In the genomic region with DNA sequence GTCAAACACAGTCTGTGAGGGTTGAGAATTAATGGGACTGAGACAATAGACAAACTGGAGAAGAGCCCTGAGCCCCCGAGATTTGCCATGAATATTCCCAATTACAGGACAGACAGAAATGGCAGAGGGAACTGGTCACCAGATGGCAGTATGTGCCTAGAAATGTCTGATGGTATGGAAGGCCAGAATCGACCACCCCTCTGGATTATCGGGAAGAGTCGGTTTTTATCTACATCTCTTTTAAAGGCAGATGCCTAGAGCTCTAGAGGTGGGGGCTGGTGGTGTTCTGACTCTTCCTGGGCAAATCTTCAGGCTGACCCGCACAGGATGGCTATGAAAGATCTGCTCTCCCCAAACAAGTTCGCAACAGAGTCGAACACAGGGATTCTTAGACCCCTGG, we compare ENCODE assay signal across 8 mouse cellular contexts. TPM values are rescaled to one million over a fixed set of nuclear protein-coding genes. Genes with fewer than 3 reads are reported as not detected.
A peak's percentile ranks its signal among the peaks of the same experiment; 100 is the strongest.
DNase-seq lines count a peak whose midpoint lies in the region; ATAC-seq and TF ChIP-seq lines count a peak whose summit lies in the region.

No protein-coding gene starts in this region.

- no peaks in the 10 kb centered on the region for H3K27me3 ChIP-seq in kidney, postnatal 0 days (ENCODE audit: insufficient read depth, low read length)
- H3K27me3 ChIP-seq in MEL (ENCODE audit: control insufficient read depth in 1 of 2, insufficient read depth in 2 of 2, low read length in 2 of 2): no peaks in the 10 kb centered on the region; a peak in 1 of 4 replicates
- H3K27me3 ChIP-seq in hindbrain, embryonic 15.5 days: no peaks in the 10 kb centered on the region
- no peaks in the 10 kb centered on the region for H3K27me3 ChIP-seq in neural tube, embryonic 11.5 days (ENCODE audit: control insufficient read depth, insufficient read depth, low read length)

- H3K9me3 ChIP-seq in kidney, postnatal 0 days (replicated peaks; ENCODE audit: low read length): no peaks in the 10 kb centered on the region
- H3K9me3 ChIP-seq in MEL (replicated peaks; ENCODE audit: insufficient read depth, low read length): no peaks in the 10 kb centered on the region
- H3K9me3 ChIP-seq in hindbrain, embryonic 15.5 days: no peaks in the 10 kb centered on the region
- no peaks in the 10 kb centered on the region for H3K9me3 ChIP-seq in neural tube, embryonic 11.5 days (ENCODE audit: control insufficient read depth, low read length)

- no peaks in the 10 kb centered on the region for H3K4me1 ChIP-seq in kidney, postnatal 0 days (replicated peaks; ENCODE audit: insufficient read depth, low read length)
- H3K4me1 ChIP-seq in MEL (ENCODE audit: control insufficient read depth in 1 of 2, insufficient read depth in 2 of 2, low read length in 2 of 2): no peaks in the 10 kb centered on the region
- 0 out of 2 replicates have a peak, but pooled peaks cover 5% of the 10 kb centered on the region for H3K4me1 ChIP-seq in hindbrain, embryonic 15.5 days (replicated peaks)
- no peaks in the 10 kb centered on the region for H3K4me1 ChIP-seq in neural tube, embryonic 11.5 days (ENCODE audit: control insufficient read depth, insufficient read depth, low read length)

- TF ChIP-seq RAD21 in MEL (IDR thresholded peaks at IDR 0.05; ENCODE audit: low read depth, low read length): peak; percentile 50

- TF ChIP-seq EP300 in MEL (IDR thresholded peaks at IDR 0.05; ENCODE audit: low read depth in 1 of 2, low read length in 2 of 2): no peak

- no peak overlapping the region for H3K4me2 ChIP-seq in kidney, postnatal 0 days (ENCODE audit: low read length)
- peak overlapping the region; percentile 27; the same call in 1 of the 2 replicates for H3K4me2 ChIP-seq in hindbrain, embryonic 15.5 days
- H3K4me2 ChIP-seq in neural tube, embryonic 11.5 days (ENCODE audit: low read depth): no peak overlapping the region

- H3K79me2 ChIP-seq in MEL (ENCODE audit: control insufficient read depth, insufficient read depth, low read length, poor library complexity): no peaks in the 10 kb centered on the region

- H3K9ac ChIP-seq in kidney, postnatal 0 days (ENCODE audit: low read depth, low read length): no peak overlapping the region
- H3K9ac ChIP-seq in MEL (ENCODE audit: control insufficient read depth, low read depth, low read length, poor library complexity, severe bottlenecking): no peak overlapping the region
- H3K9ac ChIP-seq in hindbrain, embryonic 15.5 days: no peak overlapping the region
- no peak overlapping the region for H3K9ac ChIP-seq in neural tube, embryonic 11.5 days (ENCODE audit: low read length)

- no peak for TF ChIP-seq POLR2A in MEL (IDR thresholded peaks at IDR 0.05; ENCODE audit: control insufficient read depth in 1 of 2, insufficient read depth in 1 of 2, low read depth in 1 of 2, low read length in 2 of 2, poor library complexity in 1 of 2)

- H3K4me3 ChIP-seq in kidney, postnatal 0 days (replicated peaks; ENCODE audit: low read depth, low read length): no peak overlapping the region
- H3K4me3 ChIP-seq in MEL (ENCODE audit: control insufficient read depth in 1 of 2, insufficient read depth in 1 of 2, low read depth in 2 of 2, low read length in 2 of 2): no peak overlapping the region
- H3K4me3 ChIP-seq in hindbrain, embryonic 15.5 days: no peak overlapping the region
- H3K4me3 ChIP-seq in neural tube, embryonic 11.5 days (ENCODE audit: low read depth, low read length): no peak overlapping the region

- H3K27ac ChIP-seq in kidney, postnatal 0 days: no peak overlapping the region
- no peak overlapping the region for H3K27ac ChIP-seq in MEL (ENCODE audit: control insufficient read depth, low read depth, low read length)
- no peak overlapping the region for H3K27ac ChIP-seq in hindbrain, embryonic 15.5 days (replicated peaks)
- H3K27ac ChIP-seq in neural tube, embryonic 11.5 days (ENCODE audit: low read depth, low read length): no peak overlapping the region

- TF ChIP-seq CTCF in kidney, postnatal 0 days (IDR thresholded peaks at IDR 0.05; ENCODE audit: low read depth): peak; percentile 81
- TF ChIP-seq CTCF in MEL (IDR thresholded peaks at IDR 0.05 in 2 of 3, conservative IDR thresholded peaks at IDR 0.05 in 1 of 3; ENCODE audit: control insufficient read depth in 1 of 3, insufficient read depth in 1 of 3, low read depth in 2 of 3, low read length in 3 of 3, poor library complexity in 1 of 3, severe bottlenecking in 1 of 3): peak; percentile 18 to 44 (median 28); a peak in 5 of 6 replicates

- no peak for ATAC-seq in kidney, postnatal 0 days (replicated peaks; ENCODE audit: low FRiP score, low read depth)
- ATAC-seq in hindbrain, embryonic 15.5 days (ENCODE audit: low FRiP score, low read depth): peak; percentile 55; the same call in 1 of the 2 replicates
- peak; percentile 61 for ATAC-seq in neural tube, embryonic 11.5 days (ENCODE audit: insufficient read depth, low FRiP score, low TSS enrichment)
- no peak for ATAC-seq in monocyte, adult 5-6 weeks (replicated peaks; ENCODE audit: insufficient number of reproducible peaks, low FRiP score, low TSS enrichment, poor library complexity, severe bottlenecking)

- no peaks in the 10 kb centered on the region for H3K36me3 ChIP-seq in kidney, postnatal 0 days (ENCODE audit: insufficient read depth, low read length)
- no peaks in the 10 kb centered on the region for H3K36me3 ChIP-seq in MEL (ENCODE audit: control insufficient read depth in 1 of 2, insufficient read depth in 2 of 2, low read length in 2 of 2)
- H3K36me3 ChIP-seq in hindbrain, embryonic 15.5 days: no peaks in the 10 kb centered on the region
- no peaks in the 10 kb centered on the region for H3K36me3 ChIP-seq in neural tube, embryonic 11.5 days (ENCODE audit: control insufficient read depth, insufficient read depth, low read length)

- WGBS in kidney, postnatal 0 days: 31% methylated on average over 7 of the region's 7 CpGs
- WGBS in hindbrain, embryonic 15.5 days: 16% methylated on average over 7 of the region's 7 CpGs
- WGBS in neural tube, embryonic 11.5 days: 26% methylated on average over 7 of the region's 7 CpGs

- DNase-seq in kidney, postnatal 0 days (ENCODE audit: low spot score): peak; percentile 80
- no peak for DNase-seq in kidney, adult 9 months
- no peak for DNase-seq in MEL (ENCODE audit: low read depth, low spot score)
- peak; percentile 63 for DNase-seq in embryo, embryonic 9.5 days (ENCODE audit: extremely low spot score)
- peak; percentile 66 for DNase-seq in neural tube, embryonic 11.5 days (ENCODE audit: low spot score)
- DNase-seq in gastrocnemius, postnatal 25 days: no peak

TF ChIP-seq in MEL, 35 proteins besides CTCF, POLR2A, EP300 and RAD21:
- TF ChIP-seq SMC3 (IDR thresholded peaks at IDR 0.05; ENCODE audit: low read depth, low read length) (peak; percentile 49), TAL1 (IDR thresholded peaks at IDR 0.05; ENCODE audit: low read length) (no peak), ZKSCAN1 (IDR thresholded peaks at IDR 0.05; ENCODE audit: low read depth, low read length) (no peak), MAZ (IDR thresholded peaks at IDR 0.05; ENCODE audit: low read depth, low read length) (no peak), POLR2AphosphoS2 (IDR thresholded peaks at IDR 0.05; ENCODE audit: low read length) (no peak), UBTF (IDR thresholded peaks at IDR 0.05; ENCODE audit: borderline replicate concordance, insufficient read depth, low read depth, low read length) (no peak), SIN3A (IDR thresholded peaks at IDR 0.05; ENCODE audit: low read length) (no peak), NRF1 (IDR thresholded peaks at IDR 0.05; ENCODE audit: insufficient read depth, low read depth, low read length, poor library complexity, severe bottlenecking) (no peak), ZMIZ1 (IDR thresholded peaks at IDR 0.05; ENCODE audit: low read depth, low read length) (no peak), MEF2A (IDR thresholded peaks at IDR 0.05; ENCODE audit: extremely low read depth, insufficient replicate concordance, low read depth, low read length, poor library complexity, severe bottlenecking) (no peak), ZC3H11A (IDR thresholded peaks at IDR 0.05; ENCODE audit: low read depth, low read length) (peak; percentile 21; the same call in 1 of the 2 replicates), MYB (IDR thresholded peaks at IDR 0.05; ENCODE audit: low read depth, low read length) (no peak)

RNA-seq across cellular contexts. Expression of gene Pum3, which starts 17.9 kb away (rescaled TPM):
- polyA plus RNA-seq in kidney, postnatal 0 days (2015; fragmentation: Nextera tagmentation; extraction: Ambion mirVana): 100.0 and 105 TPM in 2 replicates
- 88.6 and 98.3 TPM in 2 replicates for total RNA-seq in MEL (2012; rRNA removed)
- 100 to 1,000 TPM; 166 to 181 TPM for polyA plus RNA-seq in MEL (2012; ENCODE audit: insufficient read depth in 1 of 2, insufficient read length in 2 of 2, low read depth in 1 of 2, low replicate concordance in 2 of 2, missing spikeins in 1 of 2)
- polyA plus RNA-seq in hindbrain, embryonic 15.5 days (2015; fragmentation: Nextera tagmentation; extraction: Ambion mirVana): 48.8 and 52.7 TPM in 2 replicates
- 78.0 and 89.0 TPM in 2 replicates for polyA plus RNA-seq in neural tube, embryonic 11.5 days (2014; fragmentation: Nextera tagmentation; extraction: Ambion mirVana)
- 68.1 to 85.3 TPM (median 72.9 TPM) in 3 replicates for total RNA-seq in monocyte, adult 5-6 weeks (2017)
- total RNA-seq in gastrocnemius, postnatal 25 days (2021): 10 to 100 TPM; 20.6 to 25.1 TPM

Comparison
In these comparisons a context has a peak if more than half of its experiments do, and no peak if none do; other contexts are left out.
1. DNase-seq: peak in kidney, postnatal 0 days (single experiment), embryo, embryonic 9.5 days (single experiment) and neural tube, embryonic 11.5 days (single experiment); none in kidney, adult 9 months (single experiment), MEL (single experiment) and gastrocnemius, postnatal 25 days (single experiment).
2. ATAC-seq: peak in hindbrain, embryonic 15.5 days (single experiment) and neural tube, embryonic 11.5 days (single experiment); none in kidney, postnatal 0 days (single experiment) and monocyte, adult 5-6 weeks (single experiment).